Mouse (Mus musculus): Measurements from ENCODE around the gene Teddm2.

Gene Teddm2

GRCm38 (mm10) chr1:153899731-153900380 lies at the start of gene Teddm2, which contains the start of gene Glul:
TSS of gene Teddm2 (minus strand) at chr1:153900228.
TSS of gene Glul (plus strand) at chr1:153899944.
- peak; percentile 99 for DNase-seq

DNA sequence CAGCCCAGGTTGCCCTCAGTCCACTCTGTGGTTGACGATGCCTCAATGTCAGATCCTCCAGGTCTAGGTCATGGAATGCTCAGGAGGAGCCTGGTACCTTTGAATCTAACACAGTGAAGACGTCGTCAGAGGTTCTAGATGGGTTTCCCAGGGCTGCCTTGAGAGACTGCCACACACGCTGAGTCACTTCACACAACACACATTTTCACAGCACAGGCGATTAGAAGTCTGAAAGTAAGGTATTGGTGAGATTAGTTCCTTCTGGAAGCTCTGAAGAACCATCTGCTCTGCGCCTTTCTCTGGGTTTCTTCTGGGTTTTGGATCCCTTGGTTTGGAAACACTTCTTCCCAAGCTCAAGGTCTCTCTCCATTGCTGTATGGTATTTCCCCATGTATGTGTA lies 47.8 kb upstream of the Teddm2 start:
- no peak for DNase-seq

DNA sequence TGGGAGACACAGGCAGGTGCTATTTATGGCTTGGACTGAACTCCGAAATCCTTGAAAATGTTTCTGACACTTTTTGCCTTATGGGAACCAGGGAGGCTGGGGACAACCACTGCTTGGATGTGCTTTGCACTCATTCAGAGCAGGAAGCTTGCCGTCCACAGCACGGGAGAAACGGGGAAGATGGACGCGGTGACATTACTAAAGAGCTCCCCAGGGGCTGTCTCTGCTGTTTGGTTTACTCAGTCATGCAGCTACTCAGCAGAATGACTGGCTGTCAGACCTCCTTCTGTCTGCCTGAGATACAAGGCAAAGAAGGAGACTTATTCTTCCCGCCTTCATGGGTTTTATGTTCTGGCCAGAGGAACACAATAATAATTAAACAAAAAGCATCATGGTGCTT lies 46.9 kb upstream of the Teddm2 start:
- no peak for DNase-seq

GRCm38 (mm10) chr1:153945181-153945580 lies 45.2 kb upstream of the Teddm2 start:
- no peak for DNase-seq

DNA sequence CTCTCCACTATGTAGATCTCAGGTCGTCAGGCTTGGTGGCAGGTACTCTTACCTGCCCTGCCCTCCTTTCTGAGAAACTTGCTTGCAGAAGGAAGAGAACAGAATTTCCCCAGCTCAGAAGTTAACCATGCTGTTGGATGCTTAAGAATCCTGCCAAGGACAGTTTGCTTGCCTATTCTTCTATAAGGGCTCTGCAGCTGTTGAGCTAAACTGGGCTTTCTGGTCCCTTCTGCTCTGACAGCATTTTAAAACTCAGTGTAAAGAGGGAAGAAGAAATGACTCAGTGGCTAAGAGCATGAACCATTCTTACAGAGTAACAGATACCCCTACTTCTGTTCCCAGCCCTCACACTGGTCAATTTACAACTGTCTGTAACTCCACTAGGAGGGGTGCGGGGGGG lies 41.0 kb upstream of the Teddm2 start:
- DNase-seq, result no peak

GRCm38 (mm10) chr1:153937025-153937424 lies 37.0 kb upstream of the Teddm2 start:
- DNase-seq, result no peak

- no peak for DNase-seq
Measured at GRCm38 (mm10) chr1:153935844-153936380, 35.9 kb upstream of the Teddm2 start.

DNA sequence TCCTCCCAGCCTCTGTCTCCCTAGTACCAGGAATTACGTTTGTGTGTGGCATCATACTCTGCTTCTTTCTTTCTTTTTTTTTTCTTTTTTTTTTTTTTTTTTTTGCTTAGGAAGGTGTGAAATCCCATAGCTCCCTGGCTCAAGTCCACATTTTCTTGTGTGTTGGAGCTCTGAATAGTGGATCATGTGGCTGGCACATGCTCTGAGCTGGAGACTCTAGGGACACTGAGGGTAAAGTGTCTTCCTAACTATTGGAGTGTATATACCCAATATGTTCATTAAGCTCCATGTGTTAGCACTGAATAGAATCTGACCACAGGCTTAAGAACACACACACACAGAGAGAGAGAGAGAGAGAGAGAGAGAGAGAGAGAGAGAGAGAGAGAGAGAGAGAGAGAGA lies 33.7 kb upstream of the Teddm2 start:
- no peak for DNase-seq

- no peak for DNase-seq
Measured at GRCm38 (mm10) chr1:153930431-153930830, 30.4 kb upstream of the Teddm2 start.

DNA sequence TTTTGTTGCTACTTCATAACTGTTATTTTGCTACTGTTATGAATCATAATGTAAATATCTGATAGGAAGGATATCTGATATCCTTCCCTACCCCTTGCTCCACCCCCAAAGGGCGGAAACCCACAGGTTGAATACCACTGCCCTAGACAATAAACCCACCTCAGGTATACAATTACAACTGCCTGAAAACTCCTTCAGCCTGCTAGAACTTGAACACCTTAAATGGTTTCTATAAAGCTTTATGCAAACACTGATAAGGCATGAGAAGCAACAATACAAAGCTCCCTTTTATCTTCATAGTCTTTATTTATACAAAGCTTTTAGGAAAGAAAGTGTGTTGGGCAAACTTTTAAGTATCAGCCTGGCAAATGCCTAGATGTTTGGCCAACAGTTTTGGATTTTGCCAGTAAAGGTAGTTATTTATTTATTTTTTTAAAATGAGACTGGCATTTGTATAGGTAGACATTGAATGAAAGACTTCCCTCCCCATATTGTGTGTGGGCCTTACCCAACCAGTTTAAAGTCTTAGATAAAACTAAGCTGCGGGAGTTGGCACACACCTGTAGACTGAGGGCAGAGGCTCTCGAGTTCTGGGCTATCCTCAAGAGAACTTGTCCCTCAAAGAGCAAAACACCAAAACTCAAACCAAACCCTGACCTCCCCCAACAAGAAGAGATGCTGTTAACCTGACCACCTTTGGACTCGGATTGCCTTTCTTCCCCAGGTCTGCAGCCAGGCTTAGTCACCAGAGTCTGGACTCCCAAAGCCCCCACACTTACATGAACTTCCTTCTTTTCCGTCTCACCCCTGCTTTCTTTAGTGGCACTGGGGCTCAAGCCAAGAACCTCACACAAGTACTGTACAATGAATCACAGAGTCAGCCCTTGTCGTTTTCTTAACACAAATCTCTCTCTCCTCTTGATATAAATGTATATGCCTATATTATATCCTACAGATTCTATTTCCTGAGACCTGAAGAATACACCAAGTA lies 24.7 kb upstream of the Teddm2 start:
- no peak for DNase-seq

GRCm38 (mm10) chr1:153922571-153923021 lies 22.6 kb upstream of the Teddm2 start:
- DNase-seq, result no peak

DNA sequence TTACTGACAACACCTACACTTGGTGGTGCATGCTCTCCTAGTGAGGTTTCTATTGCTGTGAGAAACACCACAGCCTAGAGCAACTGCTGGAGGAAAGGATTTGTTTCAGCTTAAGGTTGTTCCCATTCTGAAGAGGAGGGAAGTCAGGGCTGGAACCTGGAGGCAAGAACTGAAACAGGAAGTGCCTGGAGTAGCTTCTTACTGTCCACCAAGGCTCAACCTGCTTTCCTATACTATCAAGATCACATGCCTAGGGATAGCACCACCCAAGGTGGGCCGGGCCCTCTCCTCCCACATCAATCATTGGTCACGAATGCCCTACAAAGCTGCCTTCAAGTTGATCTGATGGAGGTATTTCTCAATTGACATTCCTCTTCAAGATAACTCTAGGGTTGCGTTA lies 21.6 kb upstream of the Teddm2 start:
- no peak for DNase-seq

DNA sequence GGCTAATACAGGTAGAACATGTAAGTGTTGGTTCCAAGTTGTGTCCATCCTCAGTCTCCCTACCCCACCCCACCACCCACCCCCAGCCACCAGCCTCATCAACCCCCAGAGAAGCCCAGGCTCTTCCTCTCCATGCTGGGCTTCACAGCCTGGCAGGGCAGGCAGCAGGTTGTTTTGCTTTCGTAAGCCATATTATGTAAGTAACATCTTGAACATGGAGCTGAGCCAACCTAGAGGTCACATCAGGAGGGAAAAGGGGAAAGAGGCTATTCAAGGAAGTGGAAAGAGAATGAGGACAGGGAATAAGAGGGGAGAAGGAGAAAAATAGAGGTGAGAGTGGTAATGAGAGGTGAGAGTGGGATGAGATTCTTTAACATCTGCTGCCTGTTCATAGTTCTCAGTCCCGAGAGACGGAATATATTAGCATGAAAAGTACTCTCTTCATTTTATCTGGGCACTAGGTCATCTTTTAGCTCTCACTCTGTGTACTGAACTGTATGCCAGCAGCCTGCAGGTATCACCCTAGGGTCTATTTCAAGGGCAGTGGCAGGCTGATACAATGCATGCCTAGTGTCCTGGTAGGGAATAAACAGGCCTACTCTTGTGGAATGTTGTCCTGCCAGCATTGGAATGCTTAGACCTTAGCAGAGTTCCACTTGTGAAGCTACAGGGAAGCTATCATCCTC lies 18.6 kb upstream of the Teddm2 start:
- peak; percentile 89 for DNase-seq

- no peak for DNase-seq
Measured at GRCm38 (mm10) chr1:153913869-153914268, 13.8 kb upstream of the Teddm2 start.

- DNase-seq, result peak; percentile 76
Measured at GRCm38 (mm10) chr1:153911276-153911795, 11.3 kb upstream of the Teddm2 start.

- peak; percentile 48 for DNase-seq
Measured at GRCm38 (mm10) chr1:153910423-153910822, 10.4 kb upstream of the Teddm2 start.

- no peak for DNase-seq
Measured at GRCm38 (mm10) chr1:153909963-153910291, 9.9 kb upstream of the Teddm2 start.

GRCm38 (mm10) chr1:153909213-153909962 lies 9.4 kb upstream of the Teddm2 start:
- no peak for DNase-seq

DNA sequence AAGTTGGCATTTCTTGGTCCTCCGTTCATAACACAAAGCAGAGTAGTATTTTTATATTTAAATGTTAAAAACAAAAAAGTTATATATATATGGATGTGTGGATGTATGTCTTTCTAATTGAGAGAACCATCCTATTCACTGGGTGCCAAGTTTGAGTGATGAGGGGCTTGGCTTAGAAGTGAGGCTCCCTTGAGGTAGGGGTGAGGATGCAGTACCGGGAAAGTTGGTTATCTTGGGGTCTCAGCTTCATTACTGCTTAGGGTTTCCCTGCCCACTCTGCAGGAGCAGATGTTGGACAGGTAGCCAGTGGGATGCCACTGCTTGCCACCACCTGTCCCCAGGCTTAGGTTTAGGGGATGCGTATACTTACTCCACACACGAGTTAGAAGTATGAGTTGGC lies 8.7 kb upstream of the Teddm2 start:
- DNase-seq, result no peak

- no peak for DNase-seq
Measured at GRCm38 (mm10) chr1:153908208-153908607, 8.2 kb upstream of the Teddm2 start.

GRCm38 (mm10) chr1:153905884-153906283 lies 5.9 kb upstream of the Teddm2 start:
- no peak for DNase-seq

GRCm38 (mm10) chr1:153904236-153904635 lies 4.2 kb upstream of the Teddm2 start:
- DNase-seq, result no peak
